Mouse (Mus musculus) MEL (cell line): ENCODE results near the gene Arhgef7. TPM values are rescaled to one million over a fixed set of nuclear protein-coding genes. Genes with fewer than 3 reads are reported as not detected.

ENCODE experiments used
- DNase-seq: peaks from one replicate; pipeline ENCODE4 v3.0.0; 2011; ENCODE audit warnings: low read depth, low spot score
- H3K27ac ChIP-seq: 2 replicates; pipeline ENCODE4 v1.5.1; 2012; ENCODE audit warnings: low read depth, mild to moderate bottlenecking, control low read depth, low read length, moderate library complexity; ENCODE audit not compliant: control insufficient read depth
- H3K27me3 ChIP-seq, 2 experiments: fragments of 150-350 bp in 1 of 2; sonication (generic) in 1 of 2; 2 replicates each; pipeline ENCODE4 v1.6.1; 2012; ENCODE audit warnings: low read length in 2 of 2, mild to moderate bottlenecking in 2 of 2, improper control_type of control experiment in 1 of 2, moderate library complexity in 1 of 2; ENCODE audit not compliant: insufficient read depth in 2 of 2, control insufficient read depth in 1 of 2
- H3K36me3 ChIP-seq, 2 experiments: 2 replicates each; pipeline ENCODE4 v1.6.1; 2012 to 2014; ENCODE audit warnings: low read length in 2 of 2, improper control_type of control experiment in 1 of 2, inconsistent platforms in 1 of 2, mild to moderate bottlenecking in 1 of 2; ENCODE audit not compliant: insufficient read depth in 2 of 2, control insufficient read depth in 1 of 2
- H3K4me1 ChIP-seq, 2 experiments: fragments of 150-350 bp in 1 of 2; sonication (generic) in 1 of 2; 2 replicates each; pipeline ENCODE4 v1.6.1; 2012; ENCODE audit warnings: low read length in 2 of 2, improper control_type of control experiment in 1 of 2, mild to moderate bottlenecking in 1 of 2; ENCODE audit not compliant: insufficient read depth in 2 of 2, control insufficient read depth in 1 of 2
- H3K4me3 ChIP-seq, 2 experiments: fragments of 150-350 bp in 1 of 2; sonication (generic) in 1 of 2; 2 replicates each; pipeline ENCODE4 v1.5.1; 2012; ENCODE audit warnings: low read depth in 2 of 2, low read length in 2 of 2, mild to moderate bottlenecking in 2 of 2, moderate library complexity in 2 of 2, control low read depth in 1 of 2, improper control_type of control experiment in 1 of 2; ENCODE audit not compliant: control insufficient read depth in 1 of 2, insufficient read depth in 1 of 2
- H3K79me2 ChIP-seq: 2 replicates; pipeline ENCODE4 v1.6.1; 2012; ENCODE audit warnings: mild to moderate bottlenecking, low read length, moderate library complexity; ENCODE audit not compliant: control insufficient read depth, poor library complexity, insufficient read depth
- H3K9ac ChIP-seq: 2 replicates; pipeline ENCODE4 v1.6.1; 2012; ENCODE audit warnings: low read depth, mild to moderate bottlenecking, control low read depth, low read length, moderate library complexity; ENCODE audit not compliant: control insufficient read depth, poor library complexity, severe bottlenecking
- H3K9me3 ChIP-seq: fragments of 150-350 bp; sonication (generic); replicated peaks from 2 replicates; pipeline ENCODE4 v1.6.1; 2012; ENCODE audit warnings: mild to moderate bottlenecking, low read length, improper control_type of control experiment, moderate library complexity; ENCODE audit not compliant: insufficient read depth
- BHLHE40 ChIP-seq: IDR thresholded peaks from 2 replicates; pipeline ENCODE4 v1.6.1; 2012; ENCODE audit warnings: low read depth, mild to moderate bottlenecking, inconsistent platforms, low read length, improper control_type of control experiment, borderline replicate concordance
- CHD1 ChIP-seq: IDR thresholded peaks from 2 replicates; pipeline ENCODE4 v1.6.1; 2012; ENCODE audit warnings: low read depth, mild to moderate bottlenecking, inconsistent platforms, low read length, improper control_type of control experiment
- CHD2 ChIP-seq: IDR thresholded peaks from 2 replicates; pipeline ENCODE4 v1.6.1; 2011; ENCODE audit warnings: low read length, improper control_type of control experiment
- E2F4 ChIP-seq: IDR thresholded peaks from 2 replicates; pipeline ENCODE4 v1.6.1; 2011; ENCODE audit warnings: low read depth, low read length, improper control_type of control experiment, borderline replicate concordance
- ELF1 ChIP-seq: IDR thresholded peaks from 2 replicates; pipeline ENCODE4 v1.6.1; 2014; ENCODE audit warnings: low read depth, mild to moderate bottlenecking, inconsistent platforms, low read length, improper control_type of control experiment, moderate library complexity
- EP300 ChIP-seq, 2 experiments: IDR thresholded peaks; 2 replicates each; pipeline ENCODE4 v1.6.1; 2011; ENCODE audit warnings: improper control_type of control experiment in 2 of 2, low read length in 2 of 2, low read depth in 1 of 2, mild to moderate bottlenecking in 1 of 2
- GABPA ChIP-seq: IDR thresholded peaks from 2 replicates; pipeline ENCODE4 v1.6.1; 2012; ENCODE audit warnings: low read depth, mild to moderate bottlenecking, inconsistent platforms, low read length, improper control_type of control experiment, moderate library complexity
- GATA1 ChIP-seq: IDR thresholded peaks from 2 replicates; pipeline ENCODE4 v1.6.1; 2011; ENCODE audit warnings: low read depth, low read length, improper control_type of control experiment
- HCFC1 ChIP-seq: IDR thresholded peaks from 2 replicates; pipeline ENCODE4 v1.6.1; 2012; ENCODE audit warnings: low read depth, mild to moderate bottlenecking, inconsistent platforms, low read length, improper control_type of control experiment, moderate library complexity
- JUND ChIP-seq: IDR thresholded peaks from 2 replicates; pipeline ENCODE4 v1.6.1; 2011; ENCODE audit warnings: low read depth, mild to moderate bottlenecking, improper control_type of control experiment, low read length
- MAX ChIP-seq: IDR thresholded peaks from 2 replicates; pipeline ENCODE4 v1.6.1; 2011; ENCODE audit warnings: low read length, improper control_type of control experiment
- MYB ChIP-seq: IDR thresholded peaks from 2 replicates; pipeline ENCODE4 v1.6.1; 2011; ENCODE audit warnings: mild to moderate bottlenecking, low read depth, low read length, improper control_type of control experiment
- NELFE ChIP-seq: IDR thresholded peaks from 2 replicates; pipeline ENCODE4 v1.6.1; 2011; ENCODE audit warnings: low read depth, low read length, improper control_type of control experiment
- NRF1 ChIP-seq: IDR thresholded peaks from 2 replicates; pipeline ENCODE4 v1.6.1; 2014; ENCODE audit warnings: low read depth, mild to moderate bottlenecking, inconsistent platforms, low read length, improper control_type of control experiment, moderate library complexity; ENCODE audit not compliant: poor library complexity, insufficient read depth, severe bottlenecking
- POLR2AphosphoS5 ChIP-seq: IDR thresholded peaks from 2 replicates; pipeline ENCODE4 v1.6.1; 2012; ENCODE audit warnings: low read depth, borderline replicate concordance, mild to moderate bottlenecking, inconsistent platforms, low read length, moderate library complexity, mixed read lengths
- SIN3A ChIP-seq: IDR thresholded peaks from 2 replicates; pipeline ENCODE4 v1.6.1; 2012; ENCODE audit warnings: low read length, improper control_type of control experiment, inconsistent platforms
- TAL1 ChIP-seq: IDR thresholded peaks from 2 replicates; pipeline ENCODE4 v1.6.1; 2012; ENCODE audit warnings: mild to moderate bottlenecking, inconsistent platforms, low read length, moderate library complexity, mixed read lengths
- TBP ChIP-seq: IDR thresholded peaks from 2 replicates; pipeline ENCODE4 v1.8.0; 2011; ENCODE audit warnings: low read depth, low read length, improper control_type of control experiment
- ZNF384 ChIP-seq: IDR thresholded peaks from 2 replicates; pipeline ENCODE4 v1.6.1; 2012; ENCODE audit warnings: low read depth, mild to moderate bottlenecking, inconsistent platforms, low read length, improper control_type of control experiment
- polyA plus RNA-seq, 2 experiments: library from polyadenylated mRNA; stranded (reverse) in 1 of 2; unstranded in 1 of 2; fragments of >175 nt in 1 of 2; fragments of >200 nt in 1 of 2; gene quantifications; 2 replicates each; pipeline versions ENCODE4 v1.2.1 to v1.2.4; 2012; ENCODE audit warnings: low replicate concordance in 2 of 2, low read depth in 1 of 2; ENCODE audit not compliant: insufficient read length in 2 of 2, insufficient read depth in 1 of 2, missing spikeins in 1 of 2
- total RNA-seq: library from RNA; depleted of rRNA; stranded (reverse); fragments of 300-350 nt; gene quantifications from 2 replicates; pipeline ENCODE4 v1.2.3, GENCODE M21; 2012

Gene Arhgef7
- total and polyA plus RNA-seq, 3 experiments = 21.0 to 36.8 TPM; not detected in 1

DNA sequence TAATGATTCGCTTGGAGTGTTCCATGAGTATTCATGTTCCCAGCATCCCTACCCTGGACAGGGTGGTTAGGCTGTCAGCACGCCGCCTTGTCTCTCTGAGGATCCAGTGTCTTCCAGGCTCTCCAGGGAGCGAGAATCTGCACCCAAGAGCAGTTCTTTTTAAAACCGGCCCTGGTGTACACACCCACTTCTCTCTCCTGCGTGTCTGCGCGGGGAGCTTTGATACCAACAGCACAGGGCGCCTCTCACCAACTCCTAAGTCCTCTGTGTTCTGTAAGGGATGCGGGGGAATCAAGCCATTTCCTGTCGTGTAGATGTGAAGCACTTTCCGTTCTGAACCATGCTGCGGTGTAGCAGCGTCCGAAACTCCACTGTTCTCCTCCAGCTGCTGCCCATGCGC is 107.2 kb downstream of the Arhgef7 start:
- Histone ChIP-seq H3K4me3 (no peak overlapping the region), H3K9me3 (no peaks in the 10 kb centered on the region), H3K27ac (no peak overlapping the region), H3K4me1 (peaks cover 0 to 8% of the 10 kb centered on the region in 2 experiments; a peak in 1 of 4 replicates), H3K27me3 (no peaks in the 10 kb centered on the region), H3K36me3 (peaks cover 0 to 2% of the 10 kb centered on the region in 2 experiments; a peak in 1 of 4 replicates), H3K9ac (no peak overlapping the region), H3K79me2 (no peaks in the 10 kb centered on the region)
- no peak for DNase-seq
- TF ChIP-seq TAL1 (no peak), EP300 (IDR thresholded peaks at IDR 0.05; ENCODE audit: low read depth in 1 of 2, low read length in 2 of 2) (no peak), MYB (no peak)

DNA sequence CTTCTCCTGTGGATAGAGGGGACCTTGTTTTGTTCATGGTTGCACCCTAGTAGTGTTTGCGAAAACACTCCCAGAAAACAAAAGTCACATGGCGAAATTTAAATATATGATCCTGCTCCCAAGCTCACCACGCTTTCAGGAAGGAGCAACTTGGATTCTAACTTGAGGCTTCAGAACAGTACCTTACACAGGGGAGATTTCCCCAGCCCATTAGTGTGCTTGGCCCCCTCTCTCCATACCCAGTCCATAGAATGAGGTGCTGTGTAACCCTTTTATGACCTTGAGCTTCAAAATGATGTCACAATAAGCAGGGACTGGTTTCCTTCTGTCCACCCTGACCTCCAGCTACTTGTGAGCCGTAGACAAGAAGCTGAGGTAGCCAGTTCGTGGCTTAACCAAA is 112.7 kb downstream of the Arhgef7 start, which contains the start of gene Tex29:
Gene Tex29, plus strand, starts transcription at position 301 of the 400 bp plus-strand sequence.
- Histone ChIP-seq H3K27me3 (no peaks in the 10 kb centered on the region; a peak in 1 of 4 replicates), H3K27ac (no peak within 1 kb of the TSS), H3K9me3 (no peaks in the 10 kb centered on the region), H3K4me1 (no peaks in the 10 kb centered on the region), H3K79me2 (no peaks in the 10 kb centered on the region), H3K4me3 (no peak within 1 kb of the TSS)
- no peak for TF ChIP-seq POLR2AphosphoS5
- TF ChIP-seq, all 39 proteins: peak for 0
- DNase-seq = no peak
- Histone ChIP-seq H3K36me3 (no peaks in the 10 kb centered on the region), H3K9ac (no peak within 1 kb of the TSS)

DNA sequence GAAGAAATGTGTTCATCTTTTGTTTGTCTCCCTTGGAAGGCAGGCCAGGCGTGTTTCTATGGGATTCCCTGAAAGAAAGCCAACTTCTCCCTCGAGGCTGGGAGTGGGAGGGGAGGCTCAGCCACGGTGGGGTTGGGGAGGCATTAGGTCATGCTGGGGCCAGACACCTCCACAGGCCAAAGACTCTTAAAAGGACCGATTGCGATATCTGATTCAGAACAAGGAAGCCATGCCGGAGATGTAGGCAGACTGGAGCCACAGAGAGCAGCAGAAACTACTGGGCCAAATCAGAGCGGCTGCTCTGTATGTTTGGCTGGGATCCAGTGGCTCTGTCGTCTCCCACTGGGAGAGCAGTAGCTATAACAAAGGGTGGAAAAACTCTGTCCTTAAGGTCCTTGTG is 114.0 kb downstream of the Arhgef7 start:
- TF ChIP-seq CHD2 = no peak
- TF ChIP-seq MAX = no peak
- no peak for TF ChIP-seq GABPA
- TF ChIP-seq MYB = no peak
- H3K9ac ChIP-seq = no peak overlapping the region
- H3K79me2 ChIP-seq = no peaks in the 10 kb centered on the region
- H3K27ac ChIP-seq = no peak overlapping the region
- H3K4me3 ChIP-seq = no peak overlapping the region
- H3K9me3 ChIP-seq = no peaks in the 10 kb centered on the region
- no peaks in the 10 kb centered on the region; a peak in 1 of 4 replicates for H3K27me3 ChIP-seq
- no peaks in the 10 kb centered on the region for H3K36me3 ChIP-seq
- no peaks in the 10 kb centered on the region for H3K4me1 ChIP-seq
- no peak for DNase-seq

DNA sequence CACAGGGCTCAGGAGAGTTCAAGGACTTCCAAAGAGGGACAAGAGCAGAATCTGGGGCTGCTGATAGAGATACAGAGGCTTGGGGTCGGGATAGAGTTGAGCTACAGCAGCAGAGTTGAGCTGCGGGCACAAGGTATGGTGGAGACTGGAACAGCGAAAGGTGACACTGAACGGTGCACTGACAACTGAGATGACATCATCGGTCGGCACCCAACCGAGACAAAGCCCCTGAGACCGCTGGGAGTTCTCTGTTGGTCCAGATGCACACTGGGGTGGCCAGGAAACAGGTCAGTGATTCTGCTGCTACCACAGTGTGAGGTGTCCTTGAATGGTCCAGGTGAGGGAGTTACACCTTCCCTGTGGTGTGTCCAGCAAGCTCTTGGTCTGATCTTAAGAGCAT is 115.2 kb downstream of the Arhgef7 start:
- Histone ChIP-seq H3K4me3 (no peak overlapping the region), H3K9me3 (no peaks in the 10 kb centered on the region), H3K36me3 (no peaks in the 10 kb centered on the region), H3K4me1 (no peaks in the 10 kb centered on the region), H3K27me3 (no peaks in the 10 kb centered on the region; a peak in 1 of 4 replicates), H3K27ac (no peak overlapping the region), H3K79me2 (no peaks in the 10 kb centered on the region), H3K9ac (no peak overlapping the region)
- no peak for DNase-seq
- no peak for TF ChIP-seq BHLHE40
- no peak for TF ChIP-seq TBP
- no peak for TF ChIP-seq EP300 (IDR thresholded peaks at IDR 0.05; ENCODE audit: low read depth in 1 of 2, low read length in 2 of 2)
- no peak for TF ChIP-seq GATA1
- no peak for TF ChIP-seq TAL1
- TF ChIP-seq CHD1 = no peak
- no peak for TF ChIP-seq MAX
- TF ChIP-seq CHD2 = no peak
- no peak for TF ChIP-seq E2F4
- no peak for TF ChIP-seq HCFC1
- TF ChIP-seq ELF1 = no peak
- TF ChIP-seq JUND = no peak
- TF ChIP-seq NRF1 = no peak
- no peak for TF ChIP-seq NELFE
- no peak for TF ChIP-seq SIN3A
- no peak for TF ChIP-seq ZNF384
